Mouse (Mus musculus): ENCODE measurements at regions not wholly inside any gene's neighbourhood (a gene's known extent, or its start where the extent isn't known, plus 50 kb on each side); places are given as distances from the start of the nearest gene placed in this dataset.

- no peak for DNase-seq (ENCODE audit: low read depth, low spot score)
- H3K79me2 ChIP-seq (ENCODE audit: control insufficient read depth, insufficient read depth, low read length, poor library complexity) = no peaks in the 10 kb centered on the region
- H3K9me3 ChIP-seq (replicated peaks; ENCODE audit: insufficient read depth, low read length) = no peaks in the 10 kb centered on the region
- TF ChIP-seq ELF1 (IDR thresholded peaks at IDR 0.05; ENCODE audit: low read depth, low read length) (no peak), ZNF384 (IDR thresholded peaks at IDR 0.05; ENCODE audit: low read depth, low read length) (no peak), USF1 (IDR thresholded peaks at IDR 0.05; ENCODE audit: low read depth, low read length) (no peak), USF2 (IDR thresholded peaks at IDR 0.05; ENCODE audit: borderline replicate concordance in 1 of 2, insufficient read depth in 1 of 2, low read depth in 1 of 2, low read length in 2 of 2) (no peak), TBP (IDR thresholded peaks at IDR 0.05; ENCODE audit: low read depth, low read length) (no peak), MAFK (IDR thresholded peaks at IDR 0.05; ENCODE audit: borderline replicate concordance, low read depth, low read length) (no peak), MXI1 (IDR thresholded peaks at IDR 0.05; ENCODE audit: low read depth, low read length) (no peak), KAT2A (conservative IDR thresholded peaks at IDR 0.05; ENCODE audit: low read depth, low read length) (no peak), TAL1 (IDR thresholded peaks at IDR 0.05; ENCODE audit: low read length) (no peak), UBTF (IDR thresholded peaks at IDR 0.05; ENCODE audit: borderline replicate concordance, insufficient read depth, low read depth, low read length) (no peak), CHD2 (IDR thresholded peaks at IDR 0.05; ENCODE audit: low read length) (no peak), POLR2A (IDR thresholded peaks at IDR 0.05; ENCODE audit: control insufficient read depth in 1 of 2, insufficient read depth in 1 of 2, low read depth in 1 of 2, low read length in 2 of 2, poor library complexity in 1 of 2) (no peak), CHD1 (IDR thresholded peaks at IDR 0.05; ENCODE audit: low read depth, low read length) (no peak), NELFE (IDR thresholded peaks at IDR 0.05; ENCODE audit: low read depth, low read length) (no peak), SIN3A (IDR thresholded peaks at IDR 0.05; ENCODE audit: low read length) (no peak), GATA1 (IDR thresholded peaks at IDR 0.05; ENCODE audit: low read depth, low read length) (no peak), JUND (IDR thresholded peaks at IDR 0.05; ENCODE audit: low read depth, low read length) (no peak), MAZ (IDR thresholded peaks at IDR 0.05; ENCODE audit: low read depth, low read length) (no peak), RAD21 (IDR thresholded peaks at IDR 0.05; ENCODE audit: low read depth, low read length) (no peak), ZC3H11A (IDR thresholded peaks at IDR 0.05; ENCODE audit: low read depth, low read length) (no peak)
- H3K4me1 ChIP-seq (ENCODE audit: control insufficient read depth in 1 of 2, insufficient read depth in 2 of 2, low read length in 2 of 2) = no peaks in the 10 kb centered on the region
- H3K9ac ChIP-seq (ENCODE audit: control insufficient read depth, low read depth, low read length, poor library complexity, severe bottlenecking) = no peak overlapping the region
- no peak overlapping the region for H3K27ac ChIP-seq (ENCODE audit: control insufficient read depth, low read depth, low read length)
- H3K27me3 ChIP-seq (ENCODE audit: control insufficient read depth in 1 of 2, insufficient read depth in 2 of 2, low read length in 2 of 2) = no peaks in the 10 kb centered on the region
- H3K4me3 ChIP-seq (ENCODE audit: control insufficient read depth in 1 of 2, insufficient read depth in 1 of 2, low read depth in 2 of 2, low read length in 2 of 2) = no peak overlapping the region
- H3K36me3 ChIP-seq (ENCODE audit: control insufficient read depth in 1 of 2, insufficient read depth in 2 of 2, low read length in 2 of 2) = no peaks in the 10 kb centered on the region
Observed at GRCm38 (mm10) chr1:137363969-137364368, 403.7 kb upstream of the Nr5a2 start.

GRCm38 (mm10) chr1:137363561-137363960, 403.3 kb upstream of the Nr5a2 start:
- Histone ChIP-seq H3K36me3 (ENCODE audit: control insufficient read depth in 1 of 2, insufficient read depth in 2 of 2, low read length in 2 of 2) (no peaks in the 10 kb centered on the region), H3K9me3 (replicated peaks; ENCODE audit: insufficient read depth, low read length) (no peaks in the 10 kb centered on the region), H3K27me3 (ENCODE audit: control insufficient read depth in 1 of 2, insufficient read depth in 2 of 2, low read length in 2 of 2) (no peaks in the 10 kb centered on the region), H3K27ac (ENCODE audit: control insufficient read depth, low read depth, low read length) (no peak overlapping the region), H3K79me2 (ENCODE audit: control insufficient read depth, insufficient read depth, low read length, poor library complexity) (no peaks in the 10 kb centered on the region), H3K4me1 (ENCODE audit: control insufficient read depth in 1 of 2, insufficient read depth in 2 of 2, low read length in 2 of 2) (no peaks in the 10 kb centered on the region), H3K4me3 (ENCODE audit: control insufficient read depth in 1 of 2, insufficient read depth in 1 of 2, low read depth in 2 of 2, low read length in 2 of 2) (no peak overlapping the region), H3K9ac (ENCODE audit: control insufficient read depth, low read depth, low read length, poor library complexity, severe bottlenecking) (no peak overlapping the region)
- no peak for DNase-seq (ENCODE audit: low read depth, low spot score)
- TF ChIP-seq POLR2AphosphoS2 (IDR thresholded peaks at IDR 0.05; ENCODE audit: low read length) (no peak), TBP (IDR thresholded peaks at IDR 0.05; ENCODE audit: low read depth, low read length) (no peak), CHD2 (IDR thresholded peaks at IDR 0.05; ENCODE audit: low read length) (no peak), JUND (IDR thresholded peaks at IDR 0.05; ENCODE audit: low read depth, low read length) (no peak), EP300 (IDR thresholded peaks at IDR 0.05; ENCODE audit: low read depth in 1 of 2, low read length in 2 of 2) (no peak)

All from MEL (cell line).